Mouse (Mus musculus): ENCODE data around the gene Ybx3.

DNA sequence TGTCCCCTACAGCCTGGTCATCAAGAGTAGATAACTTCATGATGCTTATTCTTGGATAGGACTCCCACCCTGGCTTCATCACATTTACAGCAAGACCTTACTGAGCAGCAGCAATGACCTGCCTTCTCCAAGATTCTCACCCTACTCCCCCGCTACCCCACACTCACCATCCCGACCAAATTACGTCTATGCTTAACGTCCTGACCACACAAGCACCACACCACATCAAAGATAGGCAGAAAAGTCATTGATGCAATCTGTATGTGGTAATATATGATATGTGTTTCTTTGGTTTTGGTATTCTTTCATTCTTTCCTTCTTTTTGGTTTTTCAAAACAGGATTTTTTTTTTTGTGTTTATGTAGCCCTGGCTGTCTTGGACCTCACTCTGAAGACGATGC lies 15.1 kb downstream of the Ybx3 start:
- TF ChIP-seq CTCF (conservative IDR thresholded peaks at IDR 0.05; ENCODE audit: low read length) (no peak), POU5F1 (IDR thresholded peaks at IDR 0.05; ENCODE audit: borderline replicate concordance, low read length) (no peak), NANOG (IDR thresholded peaks at IDR 0.05; ENCODE audit: borderline replicate concordance, low read length) (no peak)

All from E14TG2a.4 (cell line).